Mouse (Mus musculus) frontal cortex, postnatal 36 days (tissue): ENCODE measurements around the gene Arl10.
"Not testable (repeated sequence)": the region's sequence is repeated elsewhere in the genome, so short reads cannot be mapped to it uniquely, and the experiment has no call there.

Source experiments
- DNase-seq, 2 experiments: peaks; one replicate each; pipeline ENCODE4 v3.0.0; 2022; ENCODE audit warnings: low spot score in 2 of 2

Gene Arl10

GRCm38 (mm10) chr13:54582126-54582525 is 7.3 kb downstream of the Arl10 start:
- no peak for DNase-seq

DNA sequence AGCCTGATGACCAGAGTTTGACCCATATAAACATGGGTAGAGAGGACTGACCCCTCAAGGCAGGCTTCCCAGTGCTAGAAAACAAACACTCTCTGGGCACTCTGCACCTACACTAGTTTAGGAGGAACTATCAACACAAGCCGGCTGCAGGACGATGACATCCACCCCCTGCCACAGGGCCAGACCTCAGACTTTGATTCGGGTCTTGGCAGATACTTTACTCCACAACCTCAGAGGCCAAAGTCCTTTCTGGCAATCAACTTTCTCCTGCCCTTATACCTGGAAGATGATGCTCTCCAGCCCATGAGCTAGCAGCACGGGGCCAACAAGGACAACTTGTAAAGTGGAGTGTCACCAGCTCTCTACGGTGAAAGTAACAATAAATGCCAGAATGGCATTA is 8.0 kb downstream of the Arl10 start:
- no peak for DNase-seq

GRCm38 (mm10) chr13:54585831-54586230 is 11.0 kb downstream of the Arl10 start:
- DNase-seq: no peak

DNA sequence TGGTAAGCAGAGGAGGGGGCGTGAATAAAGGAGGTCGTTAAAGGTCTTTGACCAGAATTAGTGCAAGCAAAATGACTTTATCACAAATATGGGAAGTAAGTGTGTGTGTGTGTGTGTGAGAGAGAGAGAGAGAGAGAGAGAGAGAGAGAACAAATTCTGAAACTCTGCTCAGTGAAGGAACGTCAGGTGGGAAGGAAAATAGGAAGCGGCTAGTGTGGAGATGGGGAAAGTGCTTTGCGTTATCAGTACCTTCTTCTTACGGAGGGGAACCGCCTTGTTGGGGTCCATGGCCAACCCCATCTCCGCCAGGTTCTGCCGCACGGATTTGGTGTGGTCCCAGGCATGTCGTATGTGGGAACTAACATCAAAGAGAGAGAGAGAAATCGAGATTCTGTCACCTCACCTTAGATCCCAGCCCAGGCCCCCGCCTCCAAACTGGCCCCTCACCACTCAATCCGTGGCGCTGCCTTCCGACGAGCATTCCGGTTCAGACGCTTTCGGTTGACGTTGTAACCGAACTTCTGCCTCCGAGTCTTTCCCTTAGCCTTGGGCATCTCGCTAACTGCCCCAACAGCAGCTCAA is 14.7 kb downstream of the Arl10 start:
- no peak for DNase-seq

DNA sequence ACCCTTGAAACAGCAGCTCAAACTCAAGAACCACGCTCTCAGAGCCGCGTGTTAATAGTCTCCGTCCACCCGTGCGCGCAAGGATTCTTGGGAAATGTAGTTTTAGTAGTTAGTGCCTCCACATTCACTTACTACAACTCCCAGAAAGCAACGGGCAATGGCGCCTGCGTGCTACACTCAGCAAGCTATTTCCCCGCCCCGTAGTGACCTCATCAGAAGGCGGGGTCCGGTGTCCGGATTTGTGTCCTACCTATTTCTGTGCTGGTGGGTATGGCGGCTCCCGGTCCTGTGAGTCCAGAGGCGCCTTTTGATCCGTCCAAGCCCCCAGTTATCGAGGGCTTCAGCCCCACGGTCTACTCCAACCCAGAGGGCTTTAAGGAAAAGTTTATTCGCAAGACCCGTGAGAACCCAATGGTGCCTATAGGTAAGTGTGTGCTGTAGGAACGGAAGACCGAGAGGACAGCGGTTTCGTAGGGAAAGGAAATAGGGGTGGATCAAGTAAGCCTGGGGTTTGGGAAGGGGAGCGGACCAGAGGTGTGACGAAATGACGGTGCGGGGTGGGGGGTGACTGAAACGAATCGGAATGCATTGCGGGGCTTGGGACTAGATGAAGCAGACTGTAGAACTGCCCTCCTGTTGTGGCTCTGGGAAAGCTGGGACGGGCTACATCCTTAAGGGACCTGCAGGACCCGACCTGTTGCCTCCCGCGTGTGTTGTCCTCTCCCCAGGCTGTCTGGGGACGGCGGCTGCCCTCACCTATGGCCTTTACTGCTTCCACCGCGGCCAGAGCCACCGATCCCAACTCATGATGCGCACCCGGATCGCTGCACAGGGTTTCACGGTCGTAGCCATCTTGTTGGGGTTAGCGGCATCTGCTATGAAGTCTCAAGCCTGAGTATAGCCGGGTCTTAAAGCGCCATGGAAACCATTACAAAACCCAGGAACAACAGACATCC is 15.5 kb downstream of the Arl10 start, which contains the start of the genes Nop16 and Higd2a:
Gene Nop16, minus strand, starts transcription at position 95 of the 956 bp plus-strand sequence.
Gene Higd2a, plus strand, starts transcription at position 212 of the 956 bp plus-strand sequence.
- DNase-seq: peak; percentile 95 to 98

DNA sequence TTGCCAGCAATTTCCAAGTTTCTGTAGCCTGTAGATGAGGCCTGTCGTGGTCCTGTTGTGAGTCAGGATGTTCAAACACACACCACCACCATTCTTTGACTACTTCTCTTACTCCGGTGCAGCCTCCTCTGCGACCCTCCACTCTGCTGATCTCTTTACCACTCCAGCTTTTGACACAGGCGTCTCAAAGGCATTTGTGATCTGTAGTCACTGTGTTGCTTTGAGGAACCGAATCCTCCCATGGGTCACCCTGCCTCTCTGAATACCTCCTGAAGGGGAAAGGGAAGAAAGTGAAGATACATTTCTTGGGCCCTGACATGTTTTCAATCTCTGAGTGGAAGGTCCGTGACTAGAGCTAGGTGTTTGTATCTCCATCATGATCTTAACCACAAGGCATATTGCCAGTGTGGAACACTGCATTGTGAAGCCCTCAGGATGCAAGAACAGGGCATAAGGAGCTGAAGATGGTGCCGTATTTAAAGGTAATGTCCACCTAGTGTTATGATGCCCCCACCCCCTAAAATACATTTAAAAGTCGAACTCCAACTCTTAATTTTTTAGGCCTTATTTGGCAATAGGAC is 17.1 kb downstream of the Arl10 start:
- no peak for DNase-seq

GRCm38 (mm10) chr13:54593617-54594016 is 18.8 kb downstream of the Arl10 start:
- DNase-seq: no peak

- DNase-seq: no peak
These were observed 21.4 kb downstream of the Arl10 start for GRCm38 (mm10) chr13:54596107-54596690.

GRCm38 (mm10) chr13:54596870-54597269 is 22.1 kb downstream of the Arl10 start:
- no peak for DNase-seq

GRCm38 (mm10) chr13:54598622-54599143 is 23.9 kb downstream of the Arl10 start:
- DNase-seq: no peak

GRCm38 (mm10) chr13:54602639-54603111 is 27.9 kb downstream of the Arl10 start:
- DNase-seq: no peak

DNA sequence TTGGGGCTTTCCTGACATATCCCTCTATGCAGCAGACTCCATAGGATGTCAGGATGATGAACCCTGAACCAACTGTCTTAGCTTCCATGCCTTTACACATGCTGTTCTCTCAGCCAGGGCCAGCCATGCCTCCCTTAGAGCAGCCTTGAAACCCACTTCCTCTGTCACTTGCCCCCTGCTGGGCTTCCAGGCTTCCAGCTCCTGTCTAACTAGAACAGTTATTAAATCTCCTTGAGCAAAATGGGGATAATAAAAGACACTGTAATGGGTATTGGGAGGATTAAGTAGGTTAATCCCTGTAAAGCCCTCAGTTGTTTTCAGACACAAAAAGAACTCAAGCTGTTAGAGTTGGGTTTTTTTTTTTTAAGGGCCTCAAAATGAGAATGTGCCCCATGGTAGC is 28.7 kb downstream of the Arl10 start:
- no peak for DNase-seq

- DNase-seq: no peak
These were observed 29.4 kb downstream of the Arl10 start for GRCm38 (mm10) chr13:54604221-54604620.

GRCm38 (mm10) chr13:54605426-54605825 is 30.6 kb downstream of the Arl10 start:
- no peak for DNase-seq

DNA sequence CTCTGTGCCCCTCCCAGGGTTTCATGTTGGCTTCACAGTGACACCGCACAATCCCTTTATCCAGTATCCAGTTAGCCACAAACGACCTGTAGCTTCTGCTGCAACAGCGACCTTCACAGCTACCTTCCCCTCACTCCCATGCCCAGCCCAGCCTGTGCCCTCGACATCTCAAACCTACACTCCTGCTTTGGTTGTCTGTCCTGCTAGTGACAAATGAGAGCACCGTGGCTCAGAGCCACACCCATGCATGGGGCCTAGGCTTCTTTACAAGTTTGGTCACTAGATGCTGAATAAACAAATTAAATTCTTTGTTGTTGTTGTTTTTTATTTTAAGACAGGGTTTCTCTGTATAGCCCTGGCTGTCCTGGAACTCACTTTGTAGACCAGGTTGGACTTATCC is 32.4 kb downstream of the Arl10 start:
- no peak for DNase-seq

DNA sequence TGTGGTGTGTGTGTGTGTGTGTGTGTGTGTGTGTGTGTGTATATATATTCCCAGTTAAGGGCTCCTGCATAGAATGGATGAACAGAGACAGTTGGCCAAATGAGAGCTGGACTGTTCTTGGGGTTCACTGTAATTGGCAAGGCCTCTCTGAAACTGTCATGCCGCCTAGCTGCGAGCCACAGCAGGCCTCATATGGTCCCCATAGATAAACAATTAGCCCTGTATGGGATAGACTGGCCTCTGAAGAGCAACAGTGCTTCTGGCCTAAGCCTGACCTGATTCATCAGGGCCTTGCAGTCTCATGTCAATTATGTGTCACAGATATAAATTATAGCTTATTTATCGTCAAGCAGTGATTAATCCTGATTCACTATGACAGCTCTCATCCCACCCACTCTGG is 33.2 kb downstream of the Arl10 start:
- no peak for DNase-seq

GRCm38 (mm10) chr13:54608666-54609065 is 33.9 kb downstream of the Arl10 start:
- peak; percentile 44 to 48 for DNase-seq

- no peak for DNase-seq
These were observed 34.5 kb downstream of the Arl10 start for GRCm38 (mm10) chr13:54609301-54609700.

DNA sequence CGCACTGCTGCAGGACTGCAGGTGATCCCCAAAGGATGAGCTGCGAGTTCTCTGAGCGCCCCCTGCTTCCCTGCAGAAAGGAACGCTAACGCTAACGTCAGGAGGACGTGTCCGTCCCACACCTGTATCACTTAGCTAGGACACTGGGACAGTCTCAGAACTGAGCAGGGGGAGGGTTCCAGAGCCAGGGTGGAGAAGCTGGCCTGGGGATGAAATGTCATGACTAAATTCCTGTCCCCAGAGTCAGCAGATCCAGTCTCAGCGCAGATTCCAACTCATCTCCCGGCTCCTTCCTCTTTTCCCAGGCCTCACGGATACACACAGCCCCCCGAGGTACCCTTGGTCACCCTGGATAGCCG is 35.8 kb downstream of the Arl10 start:
- DNase-seq: peak; percentile 37 to 38

DNA sequence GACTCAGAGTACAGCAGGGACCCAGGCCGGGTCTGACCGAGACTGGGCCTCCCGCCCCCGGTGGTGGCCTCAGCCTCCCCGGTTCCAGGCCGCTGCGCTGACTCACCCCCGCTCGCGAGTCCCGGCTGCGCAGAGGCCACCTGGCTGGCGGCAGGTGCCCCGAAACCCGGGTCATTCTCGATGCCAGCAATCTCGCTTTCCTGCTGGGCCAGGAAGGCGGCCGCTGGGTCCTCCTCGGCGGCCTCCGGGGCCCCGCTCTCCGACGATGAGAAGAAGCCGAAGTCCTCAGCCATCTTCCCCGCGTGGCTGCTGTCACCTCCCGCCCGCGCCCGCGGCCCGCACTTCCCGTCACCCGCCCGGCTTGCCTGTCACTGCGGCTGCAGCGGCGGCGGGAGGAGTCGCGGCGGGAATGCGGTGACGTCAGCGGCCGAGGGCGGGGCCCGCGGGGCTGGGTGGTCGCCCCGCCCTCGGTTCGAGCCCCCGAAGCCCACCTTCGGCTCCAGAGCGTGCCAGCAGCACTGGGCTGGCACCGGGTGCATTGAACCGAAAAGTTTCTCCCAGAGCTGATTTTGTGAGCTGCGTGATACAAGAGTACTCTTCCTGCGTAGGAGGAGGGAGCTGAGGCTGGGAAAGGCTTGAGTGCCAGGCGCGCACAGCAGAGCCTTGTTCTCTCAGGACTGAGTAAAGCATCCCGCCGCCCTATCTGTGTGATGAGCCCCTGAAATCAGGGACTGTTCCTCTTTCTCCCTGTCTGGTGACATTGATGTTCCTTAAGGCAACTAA is 36.3 kb downstream of the Arl10 start, which contains the start of gene Cltb:
Gene Cltb, minus strand, starts transcription at position 373 of the 783 bp plus-strand sequence.
- peak; percentile 91 to 93 for DNase-seq

GRCm38 (mm10) chr13:54613141-54613540 is 38.3 kb downstream of the Arl10 start:
- not testable (repeated sequence) for DNase-seq
